Mouse (Mus musculus) gastrocnemius, postnatal 36 days (tissue): ENCODE data around the gene Prm2. TPM values are rescaled to one million over a fixed set of nuclear protein-coding genes. Genes with fewer than 3 reads are reported as not detected.

Experiments
- total RNA-seq, 2 experiments: library from RNA; stranded (reverse); gene quantifications; 2 replicates each; pipeline ENCODE4 v1.2.3; 2021

Prm2 gene
- total RNA-seq, 2 experiments from 2014 or later = not detected

Other genes starting within 250 kb of the Prm2 start
- gene Socs1, start 10.6 kb downstream of the Prm2 start, total RNA-seq = under 1 TPM; 0.51 to 0.52 TPM
- gene Tnp2, start 7.5 kb downstream of the Prm2 start, total RNA-seq = under 1 TPM in 1 of 2 experiments, not detected in 1; 0.52 TPM
- gene Prm3, start 5.2 kb downstream of the Prm2 start, total RNA-seq = not detected
- gene Prm1, start 9.7 kb upstream of the Prm2 start, total RNA-seq = not detected
- not detected for gene Gm11172, start 16.8 kb upstream of the Prm2 start, total RNA-seq
- gene Rmi2, start 38.9 kb upstream of the Prm2 start, total RNA-seq = 1 to 10 TPM; 2.5 to 2.7 TPM